In genomic region chr3:97297553-97298432, GRCm38 (mm10) we compare ENCODE assay signal across 8 mouse cellular contexts. TPM values are rescaled to one million over a fixed set of nuclear protein-coding genes. Genes with fewer than 3 reads are reported as not detected.
A peak's percentile ranks its signal among the peaks of the same experiment; 100 is the strongest.
DNase-seq lines count a peak whose midpoint lies in the region; ATAC-seq and TF ChIP-seq lines count a peak whose summit lies in the region.

Gene Bcl9, minus strand, starts transcription at chr3:97297917.

- peaks cover 13% of the 10 kb centered on the region for H3K4me1 ChIP-seq in embryonic facial prominence, embryonic 14.5 days (ENCODE audit: control insufficient read depth, insufficient read depth, low read length)
- H3K4me1 ChIP-seq in heart, embryonic 10.5 days: peaks cover 41% of the 10 kb centered on the region
- peaks cover 29% of the 10 kb centered on the region for H3K4me1 ChIP-seq in kidney, embryonic 14.5 days (ENCODE audit: control insufficient read depth, insufficient read depth, low read length)
- H3K4me1 ChIP-seq in limb, embryonic 14.5 days (ENCODE audit: control insufficient read depth, insufficient read depth, low read length): peaks cover 9% of the 10 kb centered on the region; the same call in 1 of the 2 replicates
- peaks cover 31% of the 10 kb centered on the region for H3K4me1 ChIP-seq in midbrain, embryonic 16.5 days (ENCODE audit: control insufficient read depth, insufficient read depth, low read length)

- 0% methylated on average over 21 of the region's 21 CpGs for WGBS in embryonic facial prominence, embryonic 14.5 days
- under 1% methylated on average over 21 of the region's 21 CpGs for WGBS in heart, embryonic 10.5 days
- under 1% methylated on average over 21 of the region's 21 CpGs for WGBS in kidney, embryonic 14.5 days
- 2% methylated on average over 20 of the region's 21 CpGs for WGBS in limb, embryonic 14.5 days
- WGBS in midbrain, embryonic 16.5 days: under 1% methylated on average over 21 of the region's 21 CpGs

- peak within 1 kb of the TSS; percentile 76 for H3K9ac ChIP-seq in embryonic facial prominence, embryonic 14.5 days (ENCODE audit: low read depth, low read length)
- H3K9ac ChIP-seq in kidney, embryonic 14.5 days (ENCODE audit: low read depth, low read length): peak within 1 kb of the TSS; percentile 88
- H3K9ac ChIP-seq in limb, embryonic 14.5 days (ENCODE audit: low read depth, low read length, severe bottlenecking): peak within 1 kb of the TSS; percentile 75
- H3K9ac ChIP-seq in midbrain, embryonic 16.5 days (ENCODE audit: low read depth, low read length): peak within 1 kb of the TSS; percentile 76

- DNase-seq in 3134 (ENCODE audit: extremely low read depth, insufficient read length, low spot score): peak; percentile 78
- peak; percentile 78 to 81 for DNase-seq in adrenal gland, postnatal 36 days
- DNase-seq in embryonic facial prominence, embryonic 14.5 days (ENCODE audit: low spot score): peak; percentile 97
- DNase-seq in heart, embryonic 10.5 days (ENCODE audit: low spot score): peak; percentile 94
- peak; percentile 89 for DNase-seq in limb, embryonic 14.5 days (ENCODE audit: low spot score)
- DNase-seq in spleen, postnatal 36 days (ENCODE audit: low spot score in 2 of 2): peak; percentile 73 to 74

- peak within 1 kb of the TSS; percentile 97 for H3K27ac ChIP-seq in embryonic facial prominence, embryonic 14.5 days (replicated peaks; ENCODE audit: low read depth, low read length)
- peak within 1 kb of the TSS; percentile 97 for H3K27ac ChIP-seq in heart, embryonic 10.5 days
- peak within 1 kb of the TSS; percentile 99 for H3K27ac ChIP-seq in kidney, embryonic 14.5 days (ENCODE audit: low read depth, low read length)
- H3K27ac ChIP-seq in limb, embryonic 14.5 days (replicated peaks; ENCODE audit: low read depth, low read length): peak within 1 kb of the TSS; percentile 99
- H3K27ac ChIP-seq in midbrain, embryonic 16.5 days (ENCODE audit: low read length): peak within 1 kb of the TSS; percentile 92

- 0 out of 2 replicates have a peak, but pooled peaks cover 5% of the 10 kb centered on the region for H3K9me3 ChIP-seq in embryonic facial prominence, embryonic 14.5 days (ENCODE audit: control insufficient read depth, low read length)
- no peaks in the 10 kb centered on the region for H3K9me3 ChIP-seq in heart, embryonic 10.5 days
- no peaks in the 10 kb centered on the region for H3K9me3 ChIP-seq in kidney, embryonic 14.5 days (ENCODE audit: control insufficient read depth, low read length)
- H3K9me3 ChIP-seq in limb, embryonic 14.5 days (ENCODE audit: control insufficient read depth, low read length): no peaks in the 10 kb centered on the region
- 0 out of 2 replicates have a peak, but pooled peaks cover 2% of the 10 kb centered on the region for H3K9me3 ChIP-seq in midbrain, embryonic 16.5 days (replicated peaks; ENCODE audit: control insufficient read depth, low read length, poor library complexity, severe bottlenecking)

- peak within 1 kb of the TSS; percentile 71 for H3K4me2 ChIP-seq in embryonic facial prominence, embryonic 14.5 days (ENCODE audit: low read depth, low read length)
- H3K4me2 ChIP-seq in kidney, embryonic 14.5 days (replicated peaks; ENCODE audit: low read depth, low read length): peak within 1 kb of the TSS; percentile 59
- H3K4me2 ChIP-seq in limb, embryonic 14.5 days (replicated peaks; ENCODE audit: low read depth, low read length, severe bottlenecking): peak within 1 kb of the TSS; percentile 80
- H3K4me2 ChIP-seq in midbrain, embryonic 16.5 days (ENCODE audit: low read length): peak within 1 kb of the TSS; percentile 79

- no peaks in the 10 kb centered on the region for H3K36me3 ChIP-seq in embryonic facial prominence, embryonic 14.5 days (ENCODE audit: control insufficient read depth, insufficient read depth, low read length)
- no peaks in the 10 kb centered on the region for H3K36me3 ChIP-seq in heart, embryonic 10.5 days
- no peaks in the 10 kb centered on the region for H3K36me3 ChIP-seq in kidney, embryonic 14.5 days (ENCODE audit: control insufficient read depth, insufficient read depth, low read length)
- H3K36me3 ChIP-seq in limb, embryonic 14.5 days (ENCODE audit: control insufficient read depth, insufficient read depth, low read length): no peaks in the 10 kb centered on the region
- H3K36me3 ChIP-seq in midbrain, embryonic 16.5 days (ENCODE audit: control insufficient read depth, insufficient read depth, low read length): no peaks in the 10 kb centered on the region

- H3K27me3 ChIP-seq in embryonic facial prominence, embryonic 14.5 days (replicated peaks; ENCODE audit: control insufficient read depth, insufficient read depth, low read length): no peaks in the 10 kb centered on the region
- H3K27me3 ChIP-seq in heart, embryonic 10.5 days (ENCODE audit: insufficient read depth, poor library complexity, severe bottlenecking): no peaks in the 10 kb centered on the region
- H3K27me3 ChIP-seq in kidney, embryonic 14.5 days (ENCODE audit: control insufficient read depth, insufficient read depth, low read length): no peaks in the 10 kb centered on the region
- H3K27me3 ChIP-seq in limb, embryonic 14.5 days (ENCODE audit: control insufficient read depth, insufficient read depth, low read length): no peaks in the 10 kb centered on the region
- H3K27me3 ChIP-seq in midbrain, embryonic 16.5 days (ENCODE audit: control insufficient read depth, insufficient read depth, low read depth, low read length): no peaks in the 10 kb centered on the region

- TF ChIP-seq POLR2A in limb, embryonic 14.5 days (IDR thresholded peaks at IDR 0.05; ENCODE audit: borderline replicate concordance, extremely low read depth, insufficient read depth, insufficient read length): peak; percentile 80; the same call in 1 of the 2 replicates

- H3K4me3 ChIP-seq in embryonic facial prominence, embryonic 14.5 days (ENCODE audit: low read depth, low read length): peak within 1 kb of the TSS; percentile 53
- H3K4me3 ChIP-seq in heart, embryonic 10.5 days: peak within 1 kb of the TSS; percentile 83
- peak within 1 kb of the TSS; percentile 80 for H3K4me3 ChIP-seq in kidney, embryonic 14.5 days (ENCODE audit: low read length)
- peak within 1 kb of the TSS; percentile 60 for H3K4me3 ChIP-seq in limb, embryonic 14.5 days (replicated peaks; ENCODE audit: low read length)
- peak within 1 kb of the TSS; percentile 53 for H3K4me3 ChIP-seq in midbrain, embryonic 16.5 days (ENCODE audit: low read depth, low read length)

- ATAC-seq in embryonic facial prominence, embryonic 14.5 days (ENCODE audit: low read depth): peak; percentile 89
- peak; percentile 87 for ATAC-seq in kidney, embryonic 14.5 days (ENCODE audit: low FRiP score, low TSS enrichment)
- peak; percentile 85 for ATAC-seq in limb, embryonic 14.5 days (ENCODE audit: low FRiP score, low read depth)
- peak; percentile 88 for ATAC-seq in midbrain, embryonic 16.5 days

RNA-seq across cellular contexts. Expression of gene Bcl9, which starts in this region (rescaled TPM):
- total RNA-seq in adrenal gland, postnatal 36 days (2021): 10 to 100 TPM; 12.3 to 17.2 TPM
- 36.0 and 39.4 TPM in 2 replicates for polyA plus RNA-seq in embryonic facial prominence, embryonic 14.5 days (2014; fragmentation: Nextera tagmentation; extraction: Ambion mirVana)
- 37.2 and 45.9 TPM in 2 replicates for polyA plus RNA-seq in heart, embryonic 10.5 days (2016; fragmentation: Nextera tagmentation; extraction: Ambion mirVana)
- 57.3 and 72.4 TPM in 2 replicates for polyA plus RNA-seq in kidney, embryonic 14.5 days (2014; fragmentation: Nextera tagmentation; extraction: Ambion mirVana)
- polyA plus RNA-seq in limb, embryonic 14.5 days (2012; rRNA removed): 47.6 and 57.0 TPM in 2 replicates
- polyA plus RNA-seq in limb, embryonic 14.5 days (2014; fragmentation: Nextera tagmentation; extraction: Ambion mirVana): 54.3 and 60.3 TPM in 2 replicates
- 78.3 and 92.4 TPM in 2 replicates for polyA plus RNA-seq in midbrain, embryonic 16.5 days (2015; fragmentation: Nextera tagmentation; extraction: Ambion mirVana)

Comparison
In these comparisons a context has a peak if more than half of its experiments do, and no peak if none do; other contexts are left out.
1. Peak in every context shown above with its lines: DNase-seq, ATAC-seq, H3K4me3 ChIP-seq and H3K27ac ChIP-seq.